Mouse (Mus musculus) urinary bladder, postnatal 10 days (tissue): ENCODE measurements around the gene Usp34.
"Not testable (repeated sequence)": the region's sequence is repeated elsewhere in the genome, so short reads cannot be mapped to it uniquely, and the experiment has no call there.

Experiments
- DNase-seq: peaks from one replicate; pipeline ENCODE4 v3.0.0; 2022; ENCODE audit warnings: low spot score

The Usp34 gene

DNA sequence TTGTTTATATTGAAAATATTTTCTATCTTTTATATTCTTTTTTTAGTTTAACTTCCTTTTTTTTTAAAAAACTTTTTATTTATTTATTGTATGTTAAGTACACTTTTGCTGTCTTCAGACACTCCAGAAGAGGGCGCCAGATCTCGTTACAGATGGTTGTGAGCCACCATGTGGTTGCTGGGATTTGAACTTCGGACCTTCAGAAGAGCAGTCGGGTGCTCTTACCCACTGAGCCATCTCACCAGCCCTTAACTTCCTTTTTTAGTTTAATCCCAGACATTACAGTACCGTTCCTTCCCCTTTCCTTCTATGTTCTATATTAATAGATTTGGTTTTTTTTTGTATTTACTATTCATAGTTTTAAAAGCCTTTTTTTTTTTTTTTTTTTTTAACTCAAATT, 50.5 kb downstream of the Usp34 start:
- not testable (repeated sequence) for DNase-seq

DNA sequence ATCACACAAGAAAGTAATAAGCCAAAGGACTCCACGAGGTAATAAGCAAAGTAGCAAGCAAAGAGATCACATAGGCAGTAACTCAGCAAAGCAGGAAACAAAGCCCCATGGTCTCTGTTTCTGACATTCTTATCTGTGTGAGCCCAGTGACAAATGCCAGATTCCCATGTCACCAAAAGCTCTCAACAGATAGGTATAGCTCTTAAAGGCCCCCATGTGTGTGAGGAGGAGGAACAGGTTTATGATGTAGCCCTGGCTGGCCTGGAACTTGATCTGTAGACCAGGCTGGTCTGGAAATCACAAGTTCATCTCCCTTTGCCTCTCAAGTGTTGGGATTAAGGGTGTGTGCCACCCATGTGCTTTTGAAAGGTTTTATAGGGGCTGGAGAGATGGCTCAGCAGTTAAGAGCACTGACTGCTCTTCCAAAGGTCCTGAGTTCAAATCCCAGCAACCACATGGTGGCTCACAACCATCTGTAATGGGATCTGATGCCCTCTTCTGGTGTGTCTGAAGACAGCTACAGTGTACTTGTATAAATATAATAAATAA, 53.1 kb downstream of the Usp34 start:
- DNase-seq = not testable (repeated sequence)

DNA sequence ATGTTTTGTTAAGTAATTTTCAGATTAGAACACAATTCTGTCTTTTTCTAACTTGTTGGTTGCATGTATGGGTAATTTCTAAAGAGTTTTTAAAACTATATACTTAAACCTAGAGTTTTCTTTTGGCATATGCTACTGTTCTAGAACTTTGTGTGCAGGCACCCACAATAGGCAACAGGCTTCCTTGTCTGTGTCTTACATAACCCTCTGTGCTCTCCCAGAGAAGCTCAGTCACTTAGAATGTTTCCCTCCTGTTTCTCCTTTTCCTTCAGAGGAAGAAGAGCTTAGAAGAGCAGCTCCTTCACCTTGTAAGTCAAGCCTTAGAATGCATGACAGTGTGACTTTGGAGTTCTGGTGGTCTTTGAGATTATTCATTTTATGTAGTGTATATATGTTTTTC, 55.6 kb downstream of the Usp34 start:
- no peak for DNase-seq

DNA sequence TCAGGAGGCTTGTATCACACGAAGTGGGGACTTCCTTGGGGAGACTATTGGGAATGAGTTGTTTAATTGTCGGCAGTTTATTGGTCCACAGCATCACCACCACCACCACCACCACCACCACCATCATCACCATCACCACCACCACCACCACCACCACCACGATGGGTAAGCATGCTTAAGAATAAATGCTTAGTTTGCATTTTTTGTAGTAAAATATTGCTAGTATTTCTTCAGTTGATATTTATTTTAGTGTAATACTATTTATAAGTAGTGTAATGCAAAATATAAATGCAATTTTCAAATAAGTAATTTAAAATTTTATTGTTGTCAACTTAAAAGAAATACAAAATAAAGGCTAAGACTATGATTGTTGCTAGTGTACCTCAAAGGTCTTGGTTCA, 57.7 kb downstream of the Usp34 start:
- DNase-seq = no peak

DNA sequence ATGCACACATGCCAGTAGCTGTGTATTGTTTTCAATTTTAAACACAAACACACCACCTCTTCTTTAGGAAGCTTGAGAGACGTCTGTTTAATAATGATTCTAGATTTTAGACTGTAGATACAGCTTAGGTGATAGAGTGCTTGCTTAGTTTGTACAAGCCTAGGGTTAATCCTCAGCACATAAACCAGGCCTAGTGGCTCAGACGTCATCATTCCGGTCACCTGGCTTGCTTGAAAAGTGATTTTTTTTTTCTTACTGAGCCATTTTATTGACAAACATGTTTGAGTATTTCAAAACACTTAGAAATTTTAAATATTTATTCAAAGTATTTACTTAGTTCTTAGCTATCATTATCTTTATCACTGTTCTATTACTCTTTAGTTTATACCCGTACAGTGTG, 65.3 kb downstream of the Usp34 start:
- no peak for DNase-seq

DNA sequence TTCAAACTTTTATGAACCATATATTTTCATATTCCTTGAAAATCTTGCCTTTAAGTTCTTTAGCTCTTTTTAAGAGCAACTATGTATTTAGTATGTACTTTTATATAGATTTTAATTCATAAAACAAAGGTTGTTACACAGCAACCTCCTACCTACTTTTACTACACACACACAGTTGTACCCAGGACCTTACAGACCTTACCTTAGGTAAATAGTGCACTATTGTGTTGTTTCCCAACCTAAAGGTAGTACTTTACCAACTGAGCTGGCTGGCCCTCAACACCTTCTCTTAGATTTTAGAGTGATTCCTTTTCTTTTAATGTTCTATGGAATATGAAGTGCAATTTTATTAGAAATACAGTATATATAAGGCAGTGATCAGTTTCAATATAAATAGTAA, 65.8 kb downstream of the Usp34 start:
- DNase-seq = no peak

DNA sequence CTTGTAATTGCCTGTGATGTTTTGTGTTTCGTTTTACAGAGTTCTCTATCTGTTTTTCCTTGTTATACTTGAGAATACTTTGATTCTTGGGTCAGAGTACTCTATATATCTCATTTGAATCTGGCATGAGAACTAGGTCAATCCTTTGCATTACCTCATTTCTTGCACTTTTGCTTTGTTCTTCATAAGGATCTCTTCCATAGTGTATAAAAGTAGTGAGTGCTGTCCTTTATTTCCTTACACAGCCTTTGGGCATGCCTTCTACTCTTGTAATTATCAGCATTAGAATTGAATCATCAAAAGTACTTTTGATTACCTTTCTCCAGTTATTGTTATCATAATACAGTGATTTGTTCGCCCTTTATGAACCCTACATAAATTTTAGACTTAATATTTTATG, 73.4 kb downstream of the Usp34 start:
- DNase-seq = no peak

DNA sequence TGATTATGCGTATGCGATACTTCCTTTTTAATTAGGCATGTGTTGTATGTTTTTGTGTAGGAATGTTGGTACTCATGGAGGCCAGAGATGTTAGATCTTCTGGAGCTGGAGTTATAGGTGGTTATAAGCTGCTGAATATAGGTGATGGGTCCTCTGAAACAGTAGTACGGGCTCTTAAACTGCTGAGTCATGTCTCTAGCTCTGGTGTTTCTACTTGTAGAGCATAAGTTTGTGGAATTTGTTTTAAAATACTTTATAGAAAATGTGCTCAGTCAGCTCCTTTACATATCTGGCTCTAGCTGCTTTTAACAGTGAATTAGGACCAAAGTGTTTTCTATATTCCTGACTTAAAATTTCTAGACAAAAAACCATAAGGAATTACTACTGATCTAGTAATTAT, 73.9 kb downstream of the Usp34 start:
- no peak for DNase-seq

DNA sequence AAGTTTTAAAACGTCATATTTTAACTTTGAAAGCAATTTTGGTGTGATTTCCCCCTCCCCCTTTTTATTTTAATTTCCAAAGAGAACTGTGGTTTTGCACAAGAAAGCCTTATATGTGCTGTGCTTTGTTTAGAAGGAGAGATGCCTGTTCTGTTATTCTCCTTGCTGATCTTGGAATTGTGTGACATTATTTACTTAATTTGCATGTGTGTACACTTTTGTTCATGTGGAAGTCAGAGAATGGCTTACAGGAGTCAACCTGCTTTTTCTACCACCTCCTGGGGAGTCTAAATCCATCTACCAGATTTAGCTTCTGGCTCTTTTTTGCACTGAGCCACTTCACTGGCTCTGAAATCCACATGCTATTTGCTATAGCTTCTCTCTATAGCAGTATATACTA, 76.1 kb downstream of the Usp34 start:
- no peak for DNase-seq

DNA sequence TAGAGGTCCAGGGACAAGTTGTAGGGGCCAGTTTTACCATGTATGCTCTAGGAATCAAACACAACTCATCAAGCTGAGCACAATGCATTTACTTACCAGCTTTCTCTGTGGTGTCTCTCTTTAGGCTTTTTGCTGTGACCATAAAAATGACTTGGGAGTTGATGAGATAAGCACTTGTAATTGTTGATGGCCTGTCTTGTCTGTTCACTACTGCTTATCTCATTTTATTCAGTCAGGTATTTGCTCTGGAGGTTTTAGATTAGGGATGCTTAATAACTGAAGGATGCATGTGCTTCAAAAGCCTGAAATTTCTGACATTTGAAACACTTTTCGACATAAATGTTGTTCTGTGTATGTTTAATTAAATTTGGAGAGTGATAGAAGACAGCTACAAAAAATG, 83.0 kb downstream of the Usp34 start:
- no peak for DNase-seq

DNA sequence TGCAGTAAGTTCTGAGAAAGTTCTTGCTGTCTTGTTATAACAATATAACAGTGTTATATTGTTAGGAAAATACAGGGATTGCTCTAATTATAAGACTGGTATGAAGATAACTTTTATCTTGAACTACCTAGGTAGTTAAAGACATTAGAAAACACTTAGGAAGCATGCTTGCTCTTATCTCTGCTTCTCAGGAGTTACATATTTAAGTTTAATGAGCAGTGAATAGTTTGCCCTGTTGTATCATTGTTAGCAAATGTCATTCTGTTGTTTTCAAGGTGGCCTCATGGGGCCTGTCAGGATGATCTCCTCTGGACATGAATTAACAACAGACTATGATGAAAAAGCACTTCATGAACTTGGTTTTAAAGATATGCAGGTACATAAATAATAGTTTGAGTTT, 85.9 kb downstream of the Usp34 start:
- DNase-seq = no peak

DNA sequence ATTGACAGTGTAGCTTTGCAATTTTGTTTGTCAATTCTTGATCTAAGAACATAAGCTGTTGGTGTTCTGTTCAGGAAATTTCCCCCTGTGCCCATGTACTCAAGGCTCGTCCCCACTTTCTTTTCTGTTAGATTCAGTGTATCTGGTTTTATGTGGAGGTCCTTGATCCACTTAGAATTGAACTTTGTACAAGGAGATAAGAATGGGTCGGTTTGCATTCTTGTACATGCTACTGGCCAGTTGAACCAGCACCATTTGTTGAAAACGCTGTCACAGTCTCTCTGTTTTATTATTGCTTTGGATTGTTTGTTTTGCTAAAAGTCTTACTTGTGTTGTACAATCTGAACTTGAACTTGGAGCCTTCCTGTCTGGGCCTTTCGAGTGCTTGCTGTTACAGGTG, 89.9 kb downstream of the Usp34 start:
- no peak for DNase-seq

DNA sequence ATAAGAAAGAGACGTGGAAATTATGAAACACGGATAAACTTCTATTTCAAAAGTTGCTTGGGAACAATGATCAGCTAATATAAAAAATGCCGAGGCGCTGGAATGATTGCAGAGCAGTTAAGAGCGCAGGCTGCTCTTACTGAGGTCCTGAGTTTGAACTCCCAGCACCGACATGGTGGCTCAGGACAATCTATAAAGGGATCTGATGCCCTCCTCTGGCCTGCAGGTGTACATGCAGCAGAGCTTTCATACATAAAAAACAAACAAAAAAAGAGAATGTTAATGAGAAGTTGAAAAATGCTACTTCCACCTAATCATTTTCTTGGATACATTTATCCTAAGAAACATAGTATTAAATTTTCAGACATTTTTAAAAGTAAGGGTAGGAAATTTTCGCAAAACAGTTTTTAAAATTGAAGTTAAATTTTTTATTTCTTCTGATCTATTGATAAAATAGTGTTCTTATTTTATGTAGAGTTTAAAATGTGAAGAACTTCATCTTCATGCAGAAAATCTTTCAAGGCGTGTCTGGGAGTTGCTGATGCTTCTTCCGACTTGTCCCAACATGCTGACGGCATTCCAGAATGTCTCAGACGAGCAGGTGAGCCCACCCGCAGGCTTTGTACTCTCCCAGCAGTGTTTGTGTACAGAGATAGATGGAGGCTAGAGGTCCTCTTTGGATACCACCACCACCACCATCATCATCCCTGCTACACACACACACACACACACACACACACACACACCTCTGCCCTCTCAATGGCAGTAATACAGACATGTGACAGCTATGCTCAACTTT, 94.5 kb downstream of the Usp34 start:
- DNase-seq = no peak

DNA sequence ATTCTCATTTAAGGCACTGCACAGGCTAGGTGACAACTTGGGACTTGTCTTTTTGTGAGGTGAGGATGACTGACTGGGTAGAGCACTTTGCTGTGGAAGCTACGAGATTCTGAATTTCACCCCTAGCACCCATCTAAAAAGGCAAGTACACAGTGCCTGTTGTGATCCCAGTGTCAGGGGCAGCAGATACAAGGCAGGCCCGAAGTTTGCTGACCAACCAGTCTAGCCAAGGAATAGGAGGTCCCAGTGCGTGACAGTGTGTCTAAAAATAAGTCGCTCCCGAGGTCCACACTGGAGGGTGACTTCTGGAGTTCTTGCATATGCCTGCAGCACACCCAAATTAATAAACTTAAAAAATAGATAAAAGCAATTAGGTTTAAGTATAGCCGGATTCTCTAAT, 121.6 kb downstream of the Usp34 start:
- DNase-seq = no peak

DNA sequence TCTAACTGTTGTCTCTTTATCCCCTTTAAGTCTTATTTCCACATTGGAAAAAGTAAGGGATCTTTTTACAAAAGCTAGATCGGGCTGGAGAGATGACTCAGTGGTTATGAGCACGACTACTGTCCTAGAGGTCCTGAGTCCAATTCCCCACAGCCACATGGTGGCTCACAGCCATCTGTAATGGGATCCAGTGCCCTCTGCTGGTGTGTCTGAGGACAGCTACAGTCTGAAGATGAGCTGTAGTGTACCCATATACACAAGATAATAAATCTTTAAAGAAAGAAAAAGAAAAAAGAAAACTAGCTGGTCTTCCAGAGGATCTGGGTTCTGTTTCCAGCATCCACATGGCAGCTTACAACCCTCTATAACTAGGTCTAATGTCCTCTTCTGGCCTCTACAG, 123.3 kb downstream of the Usp34 start:
- DNase-seq = no peak

DNA sequence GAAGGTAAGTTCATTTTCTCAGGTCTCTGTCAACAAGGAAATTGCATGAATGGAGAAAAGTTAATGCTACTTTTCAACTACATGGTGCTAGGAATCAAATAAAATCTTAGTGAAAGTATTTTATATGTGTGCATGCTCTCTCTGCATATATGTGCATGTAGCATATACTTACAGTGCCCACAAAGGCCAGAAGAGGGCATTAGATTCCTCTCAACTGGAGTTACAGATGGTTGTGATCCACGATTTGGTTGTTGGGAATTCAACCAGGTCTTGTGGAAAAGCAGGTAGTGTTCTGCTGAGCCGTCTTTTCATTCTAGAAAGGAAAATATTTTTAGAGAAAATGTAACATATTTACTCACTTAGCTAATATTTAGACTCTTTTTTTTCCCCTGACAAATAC, 129.4 kb downstream of the Usp34 start:
- DNase-seq = no peak

DNA sequence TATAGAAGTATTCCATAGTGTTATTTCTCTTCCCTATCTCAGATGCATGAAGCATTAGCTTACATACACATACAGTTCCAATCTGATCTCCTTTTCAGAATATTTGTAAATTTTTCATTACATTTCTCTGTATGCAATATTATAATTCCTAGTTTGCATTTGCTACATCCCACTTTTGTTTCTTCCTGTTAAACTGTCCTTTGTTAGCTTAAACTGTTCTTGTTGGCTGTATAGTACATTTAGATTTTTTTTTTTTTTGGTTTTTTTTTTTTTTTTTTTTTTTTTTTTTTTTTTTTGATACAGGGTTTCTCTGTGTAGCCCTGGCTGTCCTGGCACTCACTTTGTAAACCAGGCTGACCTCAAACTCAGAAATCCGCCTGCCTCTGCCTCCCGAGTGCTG, 159.2 kb downstream of the Usp34 start:
- not testable (repeated sequence) for DNase-seq

DNA sequence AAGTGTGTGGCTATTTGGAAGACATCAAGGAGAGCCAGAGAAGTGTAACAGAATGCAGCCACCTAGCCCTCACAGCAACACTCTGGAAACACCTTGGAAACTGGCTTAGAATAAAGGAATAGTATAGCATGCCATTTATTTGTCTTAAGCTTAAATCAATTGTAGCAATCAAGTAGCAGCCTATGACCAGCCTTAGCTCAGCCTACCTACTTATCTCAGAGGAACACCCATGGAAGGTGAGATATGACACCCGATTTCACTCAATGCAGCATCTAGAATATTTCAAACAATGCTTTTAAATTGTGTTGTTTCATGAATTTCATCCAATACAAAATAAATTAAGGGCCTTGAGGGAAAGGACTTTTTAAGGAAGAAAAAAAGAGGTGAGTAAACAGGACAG, 183.3 kb downstream of the Usp34 start:
- DNase-seq = no peak

DNA sequence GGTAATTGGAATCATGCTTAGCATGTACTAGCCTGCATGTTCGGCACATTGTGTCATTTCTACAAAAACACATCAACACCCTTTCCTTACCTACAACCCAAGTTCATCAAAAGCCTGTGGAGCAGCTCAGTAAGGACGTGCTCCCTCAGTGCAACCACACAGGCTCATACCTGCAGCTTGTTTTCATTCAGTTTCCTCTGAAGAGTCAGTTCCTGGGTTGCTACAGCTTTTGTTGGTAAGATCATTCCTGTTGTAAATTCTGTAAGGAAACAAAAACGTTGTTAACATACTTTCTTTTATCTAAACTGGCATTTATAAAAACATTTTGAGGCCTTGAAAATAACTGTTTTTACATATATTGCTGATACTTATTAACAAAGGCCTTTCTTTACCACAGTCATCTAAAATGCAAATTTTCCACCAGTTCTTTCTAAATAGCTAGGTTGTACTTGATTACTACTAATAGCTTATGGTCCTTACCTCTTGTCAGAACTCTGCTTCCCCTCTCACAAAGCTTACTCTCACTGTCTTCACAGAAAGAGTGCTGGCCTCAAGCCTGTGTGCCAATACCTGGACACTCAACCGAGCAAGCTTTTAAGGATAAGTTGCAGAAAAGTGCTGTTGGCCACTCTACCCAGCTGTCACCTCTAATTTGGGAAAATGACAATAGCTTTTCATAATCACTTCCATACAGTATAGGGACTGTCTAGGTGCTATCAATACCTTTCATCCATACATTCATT, 185.5 kb downstream of the Usp34 start:
- no peak for DNase-seq

DNA sequence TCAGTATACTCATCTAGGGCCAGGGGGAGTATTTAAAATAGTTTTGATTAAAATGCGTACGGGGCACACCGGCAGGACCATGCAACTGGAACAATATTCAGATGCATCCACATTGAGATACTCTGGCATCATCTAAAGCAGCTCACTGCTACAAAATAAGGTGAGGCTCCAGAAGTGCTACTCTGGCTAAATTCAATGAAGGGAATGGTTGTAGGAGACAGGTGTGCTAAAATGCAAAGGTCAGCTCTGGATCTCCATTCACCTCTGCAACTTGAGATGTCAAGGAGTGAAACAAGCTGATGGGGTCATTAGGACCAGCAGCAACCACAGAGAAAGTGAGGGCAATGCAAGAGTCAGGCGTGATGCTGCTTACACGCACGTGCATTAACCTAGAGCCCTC, 188.5 kb downstream of the Usp34 start:
- DNase-seq = no peak

DNA sequence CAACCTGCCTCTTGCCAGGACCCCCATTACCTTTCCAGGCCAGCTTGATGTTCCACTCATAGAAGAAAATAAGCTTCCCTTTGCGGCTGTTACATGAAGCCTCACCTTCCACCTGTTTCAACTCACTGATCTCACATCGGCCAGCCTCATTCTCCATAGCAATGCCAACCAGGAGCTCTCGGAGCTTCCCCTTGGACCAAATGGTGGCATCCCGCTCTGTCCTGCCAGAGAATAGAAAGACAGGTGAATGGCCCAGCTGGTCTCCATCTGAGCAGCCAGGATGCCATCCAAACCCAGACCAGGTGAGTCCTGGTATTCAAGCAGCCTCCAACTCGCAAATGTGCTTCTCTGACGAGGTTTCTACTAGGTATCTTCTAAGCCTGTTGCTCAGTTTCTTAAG, 190.0 kb downstream of the Usp34 start:
- DNase-seq = no peak

DNA sequence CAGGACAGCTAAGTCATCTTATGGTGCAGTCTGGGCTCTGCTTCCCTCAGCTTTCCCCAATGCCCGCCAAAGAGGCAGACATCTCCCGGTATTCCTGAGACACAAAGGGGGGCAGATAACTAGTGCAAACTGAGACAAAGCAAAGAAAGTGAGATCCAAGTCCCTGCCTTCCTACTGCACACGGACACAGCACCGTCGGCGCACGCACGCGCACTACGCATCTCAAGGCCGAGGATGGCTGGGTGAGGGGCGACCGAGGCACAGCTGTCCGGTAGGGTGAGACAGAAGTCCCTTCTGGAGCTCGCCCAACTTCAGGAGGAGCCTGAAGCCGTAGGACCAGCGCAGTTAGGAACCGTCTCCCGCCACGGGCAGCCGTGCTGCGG, 190.6 kb downstream of the Usp34 start:
- DNase-seq = no peak

DNA sequence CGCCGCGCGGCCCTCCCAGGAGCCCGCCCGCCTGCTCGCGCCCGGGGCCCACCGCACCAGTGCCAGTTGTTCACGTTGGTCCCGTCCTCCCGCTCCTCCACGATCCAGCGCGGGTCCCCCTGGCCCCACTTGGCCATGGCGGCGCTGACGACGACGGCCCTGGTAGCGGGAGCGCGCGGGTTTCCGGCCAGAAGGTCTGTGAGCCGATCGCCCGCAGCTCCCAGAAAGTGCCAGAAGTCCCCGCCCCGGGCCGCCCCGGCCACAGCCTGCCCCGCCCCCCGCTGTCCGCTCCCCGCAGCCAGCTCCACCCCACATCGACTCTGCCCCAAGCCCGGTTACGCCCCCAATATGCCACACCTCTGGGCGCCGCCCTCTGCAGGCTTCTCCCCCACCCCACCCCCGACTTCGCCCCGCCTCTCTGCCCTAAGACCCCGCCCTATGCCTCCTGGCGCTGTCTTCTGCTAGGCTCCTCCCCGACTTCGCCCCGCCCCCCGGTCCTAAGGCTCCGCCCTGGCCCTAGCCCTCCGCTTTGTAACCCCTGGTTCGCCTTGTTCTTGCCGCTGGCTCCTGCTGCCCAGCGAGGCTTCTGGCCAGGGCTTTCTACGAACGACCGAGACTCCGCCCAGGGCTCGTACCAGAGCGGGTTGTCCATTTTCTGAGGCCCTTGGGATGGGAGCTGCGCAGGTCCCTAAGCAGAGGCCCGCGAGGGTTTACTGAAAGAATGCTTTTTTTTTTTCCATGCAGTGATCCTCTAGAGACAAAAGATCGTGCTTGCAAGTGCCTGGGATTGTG, 191.2 kb downstream of the Usp34 start, which contains the start of gene Ahsa2:
Ahsa2 (minus strand) TSS at position 313 of the 792 bp plus-strand sequence.
- peak; percentile 95 for DNase-seq
